Mouse (Mus musculus) heart, adult 10 weeks (tissue): ENCODE results near the gene Ccdc89. TPM values are rescaled to one million over a fixed set of nuclear protein-coding genes. Genes with fewer than 3 reads are reported as not detected.

ENCODE experiments used
- polyA plus RNA-seq: library from polyadenylated mRNA; stranded (reverse); fragments of 350-450 nt; fragmentation: Illumina TruSeq; extraction: RNeasy Lipid Tissue Mini Kit (QIAGEN cat#74804); gene quantifications from one replicate; pipeline ENCODE4 v1.2.3, GENCODE M21; 2014; ENCODE audit warnings: low read depth, low replicate concordance

Gene Ccdc89
- not detected for polyA plus RNA-seq

GRCm38 (mm10) chr7:90426020-90427001 lies at the start of gene Ccdc89:
Gene Ccdc89 (plus strand): TSS chr7:90426577.

GRCm38 (mm10) chr7:90442518-90443080 lies 16.2 kb downstream of the Ccdc89 start, which contains the start of gene Crebzf:
Gene Crebzf (plus strand): TSS chr7:90442729.

GRCm38 (mm10) chr7:90456845-90457468 lies 30.6 kb downstream of the Ccdc89 start, which contains the start of gene Tmem126a:
Gene Tmem126a (minus strand): TSS chr7:90457229.

GRCm38 (mm10) chr7:90475793-90476312 lies 49.5 kb downstream of the Ccdc89 start, which contains the start of gene Tmem126b:
Gene Tmem126b (minus strand): TSS chr7:90476001.

GRCm38 (mm10) chr7:90476313-90477245 lies 50.2 kb downstream of the Ccdc89 start, which contains the start of gene Dlg2:
Gene Dlg2 (plus strand): TSS chr7:90476672.

Other genes starting within 250 kb of the Ccdc89 start
- gene Ccdc83, start 160.8 kb upstream of the Ccdc89 start, polyA plus RNA-seq: 0.34 TPM
- 5.3 TPM for gene Sytl2, start 124.3 kb upstream of the Ccdc89 start, polyA plus RNA-seq
- gene Crebzf, start 16.2 kb downstream of the Ccdc89 start, polyA plus RNA-seq: 31.3 TPM
- 183 TPM for gene Tmem126a, start 30.7 kb downstream of the Ccdc89 start, polyA plus RNA-seq
- 34.6 TPM for gene Tmem126b, start 49.4 kb downstream of the Ccdc89 start, polyA plus RNA-seq
- gene Dlg2, start 50.1 kb downstream of the Ccdc89 start, polyA plus RNA-seq: 1.2 TPM